Mouse (Mus musculus): ENCODE measurements around the gene Rapgefl1. TPM values are rescaled to one million over a fixed set of nuclear protein-coding genes. Genes with fewer than 3 reads are reported as not detected.
A peak's percentile ranks its signal among the peaks of the same experiment; 100 is the strongest.

The Rapgefl1 gene
- polyA plus RNA-seq, 2 experiments: 8.9 to 31.4 TPM

DNA sequence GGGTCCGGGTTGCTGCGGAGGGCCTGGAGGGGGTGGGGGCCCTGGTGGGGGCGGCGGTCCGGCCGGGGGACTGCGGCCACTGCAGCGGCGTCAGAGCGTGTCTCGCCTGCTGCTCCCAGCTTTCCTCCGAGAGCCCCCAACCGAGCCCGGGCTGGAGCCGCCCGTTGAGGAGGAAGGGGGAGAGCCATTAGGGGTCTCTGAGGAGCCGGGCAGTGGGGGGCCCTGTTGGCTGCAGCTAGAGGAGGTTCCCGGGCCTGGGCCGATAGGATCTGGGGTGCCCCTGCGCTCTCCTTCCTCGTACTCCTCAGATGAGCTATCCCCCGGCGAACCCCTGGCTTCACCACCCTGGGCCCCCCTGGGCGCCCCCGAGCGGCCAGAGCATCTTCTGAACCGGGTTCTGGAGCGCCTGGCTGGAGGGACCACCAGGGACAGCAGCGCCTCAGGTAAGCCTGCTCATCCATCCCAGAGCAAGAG is 683 bp downstream of the Rapgefl1 start:
- Histone ChIP-seq H3K27ac (replicated peaks; ENCODE audit: low read depth, low read length) (no peak overlapping the region), H3K9me3 (ENCODE audit: control insufficient read depth, low read length) (no peaks in the 10 kb centered on the region), H3K4me3 (replicated peaks; ENCODE audit: low read length) (peak overlapping the region; percentile 81), H3K4me2 (replicated peaks; ENCODE audit: low read depth, low read length, severe bottlenecking) (peak overlapping the region; percentile 95), H3K9ac (ENCODE audit: low read depth, low read length, severe bottlenecking) (peak overlapping the region; percentile 77), H3K27me3 (ENCODE audit: control insufficient read depth, insufficient read depth, low read length) (no peaks in the 10 kb centered on the region), H3K4me1 (ENCODE audit: control insufficient read depth, insufficient read depth, low read length) (peaks cover 4% of the 10 kb centered on the region), H3K36me3 (ENCODE audit: control insufficient read depth, insufficient read depth, low read length) (peaks cover 27% of the 10 kb centered on the region)
- TF ChIP-seq POLR2A (IDR thresholded peaks at IDR 0.05; ENCODE audit: borderline replicate concordance, extremely low read depth, insufficient read depth, insufficient read length): no peak
- no peak for DNase-seq (ENCODE audit: low spot score)
- under 1% methylated on average over 14 of the region's 29 CpGs for WGBS
- ATAC-seq (ENCODE audit: low FRiP score, low read depth): no peak

DNA sequence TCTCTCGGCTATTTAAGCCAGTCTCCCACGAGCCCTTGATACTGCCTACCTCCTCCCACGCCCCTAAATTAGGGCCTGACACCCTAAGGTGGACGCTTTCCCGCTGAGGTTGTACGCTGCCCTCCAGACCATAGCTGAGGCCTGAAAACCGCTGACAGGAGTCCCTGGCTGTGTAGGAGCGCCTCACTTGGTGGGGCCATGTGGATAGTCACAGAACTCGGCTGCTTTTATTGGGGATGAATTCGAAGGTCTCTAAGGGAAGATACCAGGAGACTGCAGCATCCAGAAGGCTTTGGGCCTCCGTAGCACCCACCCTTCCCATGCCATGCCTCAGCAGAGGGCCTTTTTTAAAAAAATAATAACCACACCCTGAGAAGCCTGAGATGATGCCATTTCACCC is 1.3 kb downstream of the Rapgefl1 start:
- Histone ChIP-seq H3K9ac (ENCODE audit: low read depth, low read length, severe bottlenecking) (no peak overlapping the region), H3K4me1 (ENCODE audit: control insufficient read depth, insufficient read depth, low read length) (peaks cover 4% of the 10 kb centered on the region), H3K4me3 (replicated peaks; ENCODE audit: low read length) (peak overlapping the region; percentile 81), H3K27ac (replicated peaks; ENCODE audit: low read depth, low read length) (no peak overlapping the region), H3K9me3 (ENCODE audit: control insufficient read depth, low read length) (no peaks in the 10 kb centered on the region), H3K4me2 (replicated peaks; ENCODE audit: low read depth, low read length, severe bottlenecking) (peak overlapping the region; percentile 95), H3K27me3 (ENCODE audit: control insufficient read depth, insufficient read depth, low read length) (no peaks in the 10 kb centered on the region), H3K36me3 (ENCODE audit: control insufficient read depth, insufficient read depth, low read length) (peaks cover 21% of the 10 kb centered on the region)
- 45% methylated on average over 11 of the region's 11 CpGs for WGBS
- ATAC-seq (ENCODE audit: low FRiP score, low read depth) (no peak), DNase-seq (ENCODE audit: low spot score) (no peak)
- no peak for TF ChIP-seq POLR2A (IDR thresholded peaks at IDR 0.05; ENCODE audit: borderline replicate concordance, extremely low read depth, insufficient read depth, insufficient read length)

DNA sequence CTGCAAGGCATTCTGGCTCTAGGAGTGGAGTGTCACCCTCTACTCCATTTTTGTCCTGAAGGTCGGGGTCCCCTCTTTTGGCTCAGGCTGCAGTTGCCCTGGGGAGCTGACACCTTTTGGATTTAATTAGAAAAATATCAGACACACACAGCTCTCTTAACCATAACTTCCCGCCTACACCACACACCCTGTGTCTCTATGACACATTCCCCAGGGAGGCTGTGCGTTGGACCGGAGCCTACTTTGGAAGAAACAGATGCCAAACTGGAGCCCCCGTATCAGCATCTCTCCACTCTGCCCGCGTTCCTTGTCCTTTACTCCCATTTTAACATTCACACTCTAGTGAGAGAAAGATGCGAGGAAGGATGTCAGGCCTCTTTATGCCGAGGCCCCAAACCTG is 1.9 kb downstream of the Rapgefl1 start:
- no peak overlapping the region for H3K4me3 ChIP-seq (replicated peaks; ENCODE audit: low read length)
- no peak overlapping the region for H3K9ac ChIP-seq (ENCODE audit: low read depth, low read length, severe bottlenecking)
- H3K4me1 ChIP-seq (ENCODE audit: control insufficient read depth, insufficient read depth, low read length): peaks cover 4% of the 10 kb centered on the region
- WGBS: 58% methylated on average over 9 of the region's 9 CpGs
- no peaks in the 10 kb centered on the region for H3K27me3 ChIP-seq (ENCODE audit: control insufficient read depth, insufficient read depth, low read length)
- H3K4me2 ChIP-seq (replicated peaks; ENCODE audit: low read depth, low read length, severe bottlenecking): peak overlapping the region; percentile 95
- TF ChIP-seq POLR2A (IDR thresholded peaks at IDR 0.05; ENCODE audit: borderline replicate concordance, extremely low read depth, insufficient read depth, insufficient read length): no peak
- H3K27ac ChIP-seq (replicated peaks; ENCODE audit: low read depth, low read length): no peak overlapping the region
- DNase-seq (ENCODE audit: low spot score) (no peak), ATAC-seq (ENCODE audit: low FRiP score, low read depth) (no peak)
- no peaks in the 10 kb centered on the region for H3K9me3 ChIP-seq (ENCODE audit: control insufficient read depth, low read length)
- H3K36me3 ChIP-seq (ENCODE audit: control insufficient read depth, insufficient read depth, low read length): peaks cover 15% of the 10 kb centered on the region

DNA sequence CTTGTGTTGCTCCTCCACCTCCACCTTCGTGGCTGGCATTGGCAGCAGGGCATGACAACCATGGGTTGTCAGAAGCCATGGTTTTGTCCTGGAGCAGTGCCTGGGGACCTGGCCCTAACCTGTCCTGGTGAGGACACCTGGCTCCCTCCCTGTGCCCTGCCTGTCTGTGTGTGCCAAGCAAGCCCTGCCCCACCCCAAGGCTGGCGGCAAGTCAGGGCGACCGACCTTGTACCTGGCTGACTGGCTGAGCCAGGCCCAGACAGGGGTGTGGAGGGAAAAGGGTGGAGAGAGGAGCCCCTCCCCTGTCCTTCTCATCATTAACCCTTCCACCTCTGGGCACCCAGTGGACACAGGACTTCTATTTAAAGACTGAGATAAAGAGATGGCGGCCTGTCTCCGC is 2.8 kb downstream of the Rapgefl1 start:
- Histone ChIP-seq H3K4me1 (ENCODE audit: control insufficient read depth, insufficient read depth, low read length) (peaks cover 4% of the 10 kb centered on the region), H3K27ac (replicated peaks; ENCODE audit: low read depth, low read length) (no peak overlapping the region), H3K4me3 (replicated peaks; ENCODE audit: low read length) (no peak overlapping the region), H3K36me3 (ENCODE audit: control insufficient read depth, insufficient read depth, low read length) (peaks cover 6% of the 10 kb centered on the region; the same call in 1 of the 2 replicates), H3K27me3 (ENCODE audit: control insufficient read depth, insufficient read depth, low read length) (no peaks in the 10 kb centered on the region), H3K9ac (ENCODE audit: low read depth, low read length, severe bottlenecking) (no peak overlapping the region), H3K4me2 (replicated peaks; ENCODE audit: low read depth, low read length, severe bottlenecking) (0 out of 2 replicates have a peak overlapping the region, but pooled peaks have one; percentile 17), H3K9me3 (ENCODE audit: control insufficient read depth, low read length) (no peaks in the 10 kb centered on the region)
- DNase-seq (ENCODE audit: low spot score) (no peak), ATAC-seq (ENCODE audit: low FRiP score, low read depth) (no peak)
- no peak for TF ChIP-seq POLR2A (IDR thresholded peaks at IDR 0.05; ENCODE audit: borderline replicate concordance, extremely low read depth, insufficient read depth, insufficient read length)
- WGBS: 42% methylated on average over 6 of the region's 6 CpGs

- TF ChIP-seq POLR2A (IDR thresholded peaks at IDR 0.05; ENCODE audit: borderline replicate concordance, extremely low read depth, insufficient read depth, insufficient read length): no peak
- Histone ChIP-seq H3K27me3 (ENCODE audit: control insufficient read depth, insufficient read depth, low read length) (no peaks in the 10 kb centered on the region), H3K4me1 (ENCODE audit: control insufficient read depth, insufficient read depth, low read length) (peaks cover 4% of the 10 kb centered on the region), H3K4me3 (replicated peaks; ENCODE audit: low read length) (no peak overlapping the region), H3K36me3 (ENCODE audit: control insufficient read depth, insufficient read depth, low read length) (peaks cover 3% of the 10 kb centered on the region; the same call in 1 of the 2 replicates), H3K9me3 (ENCODE audit: control insufficient read depth, low read length) (no peaks in the 10 kb centered on the region), H3K27ac (replicated peaks; ENCODE audit: low read depth, low read length) (no peak overlapping the region), H3K9ac (ENCODE audit: low read depth, low read length, severe bottlenecking) (no peak overlapping the region), H3K4me2 (replicated peaks; ENCODE audit: low read depth, low read length, severe bottlenecking) (0 out of 2 replicates have a peak overlapping the region, but pooled peaks have one; percentile 17)
- DNase-seq (ENCODE audit: low spot score): no peak
- WGBS: 39% methylated on average over 10 of the region's 10 CpGs
- 0 out of 2 replicates have a peak, but pooled peaks have one; percentile 3 for ATAC-seq (ENCODE audit: low FRiP score, low read depth)
Measured at GRCm38 (mm10) chr11:98839897-98840296, 3.3 kb downstream of the Rapgefl1 start.
